Mouse (Mus musculus) heart, adult 8-10 months (tissue): ENCODE measurements around the gene Klrb1. TPM values are rescaled to one million over a fixed set of nuclear protein-coding genes. Genes with fewer than 3 reads are reported as not detected.
A peak's percentile ranks its signal among the peaks of the same experiment; 100 is the strongest.
"Not testable (repeated sequence)": the region's sequence is repeated elsewhere in the genome, so short reads cannot be mapped to it uniquely, and the experiment has no call there.

Source experiments
- DNase-seq: peaks from one replicate; pipeline ENCODE4 v3.0.0; 2022; ENCODE audit warnings: low spot score
- total RNA-seq, 4 experiments: library from RNA; stranded (reverse); gene quantifications; 2 replicates each; pipeline ENCODE4 v1.2.4; 2022

Gene Klrb1
- not detected for total RNA-seq

GRCm38 (mm10) chr6:128722959-128723358 lies at the start of gene Klrb1:
Klrb1 (minus strand) TSS chr6:128723059.
- DNase-seq = no peak

DNA sequence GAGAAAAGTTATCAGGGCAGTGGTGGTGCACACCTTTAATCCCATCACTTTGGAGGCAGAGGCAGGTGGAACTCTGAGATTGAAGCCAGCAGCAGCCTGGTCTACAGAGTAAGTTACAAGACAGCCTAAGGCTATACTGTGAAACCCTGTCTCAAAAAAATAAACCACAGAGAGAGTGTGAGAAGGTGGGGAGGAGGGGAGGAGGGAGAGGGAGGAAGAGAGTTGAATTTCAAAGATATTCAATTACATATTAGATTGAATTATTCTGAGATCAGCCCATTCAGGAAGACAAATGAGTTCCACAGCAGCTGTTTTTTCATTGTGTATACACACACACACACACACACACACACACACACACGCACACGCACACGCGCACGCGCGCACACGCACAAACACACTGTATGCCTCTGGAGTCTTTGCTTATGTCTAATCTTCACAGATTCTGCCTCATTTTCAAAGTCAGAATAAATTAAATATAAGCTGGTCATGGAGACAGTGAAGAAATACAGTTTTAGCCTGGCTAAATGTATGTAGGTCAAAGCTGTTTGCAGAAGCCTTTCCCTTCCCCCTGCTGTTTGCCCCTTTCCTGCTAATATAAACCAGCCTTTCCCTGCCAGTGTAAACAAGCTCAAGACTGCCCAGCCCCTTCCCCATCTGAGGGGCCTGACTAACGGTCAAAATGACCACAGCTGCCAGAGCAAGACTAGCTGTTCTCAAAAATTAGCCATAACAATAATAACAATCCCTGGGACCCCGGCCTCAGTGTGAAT lies 46.8 kb upstream of the Klrb1 start:
- DNase-seq = no peak

GRCm38 (mm10) chr6:128768047-128768446 lies 45.2 kb upstream of the Klrb1 start:
- DNase-seq = no peak

- not testable (repeated sequence) for DNase-seq
These were observed 43.8 kb upstream of the Klrb1 start for GRCm38 (mm10) chr6:128766486-128767254.

DNA sequence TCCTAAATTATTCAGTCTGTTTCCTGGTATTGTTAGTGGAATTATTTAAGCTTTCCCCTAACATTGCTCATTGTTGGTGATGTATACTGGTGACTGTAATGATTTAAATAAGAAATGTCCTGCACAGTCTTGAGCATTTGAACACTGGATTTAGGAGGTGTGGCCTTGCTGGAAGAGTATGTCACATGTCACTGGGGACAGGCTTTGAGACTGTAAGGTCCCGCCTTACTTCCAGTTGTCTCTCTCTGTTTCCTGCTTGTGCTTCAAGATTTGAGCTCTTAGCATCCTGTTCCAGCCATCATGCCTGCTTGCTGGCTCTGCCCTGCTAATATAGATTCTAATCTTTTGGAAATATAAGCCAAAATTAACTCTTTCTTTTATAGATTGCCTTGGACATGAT lies 42.4 kb upstream of the Klrb1 start:
- DNase-seq = no peak

DNA sequence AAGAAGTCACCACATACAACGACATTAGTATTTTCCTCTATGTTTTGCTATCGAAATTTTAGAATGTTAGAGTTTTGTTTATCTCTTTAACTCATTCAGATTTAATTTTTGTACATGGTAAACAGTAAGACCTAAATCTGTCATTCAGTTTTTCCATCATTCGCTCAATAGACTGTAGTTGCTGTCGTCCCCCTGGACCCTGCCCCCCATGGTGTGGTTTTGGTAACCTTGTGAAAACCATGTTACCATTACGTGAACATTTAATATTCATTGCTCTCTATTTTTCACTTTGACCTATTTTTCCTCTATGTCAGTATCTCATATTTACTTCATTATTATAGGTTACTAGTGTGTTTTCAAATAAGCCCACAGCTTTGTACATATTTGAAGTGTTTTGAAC lies 41.7 kb upstream of the Klrb1 start:
- DNase-seq = no peak

GRCm38 (mm10) chr6:128763736-128764523 lies 41.1 kb upstream of the Klrb1 start:
- DNase-seq = peak; percentile 97

- DNase-seq = not testable (repeated sequence)
These were observed 40.2 kb upstream of the Klrb1 start for GRCm38 (mm10) chr6:128762892-128763670.

GRCm38 (mm10) chr6:128761144-128761540 lies 38.3 kb upstream of the Klrb1 start:
- DNase-seq = no peak

- DNase-seq = peak; percentile 93
These were observed 37.7 kb upstream of the Klrb1 start for GRCm38 (mm10) chr6:128760416-128761143.

- DNase-seq = peak; percentile 94
These were observed 37.2 kb upstream of the Klrb1 start for GRCm38 (mm10) chr6:128760016-128760415.

DNA sequence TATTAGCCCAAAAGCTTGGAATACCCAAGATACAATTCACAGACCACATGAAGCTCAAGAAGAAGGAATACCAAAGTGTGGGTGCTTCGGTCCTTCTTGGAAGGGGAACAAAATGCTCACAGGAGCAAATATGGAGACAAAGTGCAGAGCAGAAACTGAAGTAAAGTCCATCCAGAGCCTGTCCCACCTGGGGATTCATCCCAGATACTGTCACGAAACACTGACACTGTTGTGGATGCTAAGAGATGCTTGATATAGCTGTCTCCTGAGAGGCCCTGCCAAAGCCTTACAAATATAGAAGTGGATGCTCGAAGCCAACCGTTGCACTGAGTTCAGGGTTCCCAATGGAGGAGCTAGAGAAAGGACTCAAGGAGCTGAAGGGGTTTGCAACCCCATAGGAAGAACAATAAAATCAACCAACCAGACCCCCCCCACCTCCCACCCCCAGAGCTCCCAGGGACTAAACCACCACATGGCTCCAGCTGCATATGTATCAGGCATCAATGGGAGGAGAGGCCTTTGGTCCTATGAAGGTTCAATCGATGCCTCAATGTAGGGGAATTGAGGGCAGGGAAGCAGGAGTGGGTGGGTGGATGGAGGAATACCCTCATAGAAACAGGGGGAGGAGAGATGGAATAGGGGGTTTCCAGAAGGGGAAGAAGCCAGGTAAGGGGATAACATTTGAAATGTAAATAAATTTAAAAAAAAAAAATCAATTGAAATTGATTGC lies 36.5 kb upstream of the Klrb1 start:
- no peak for DNase-seq

DNA sequence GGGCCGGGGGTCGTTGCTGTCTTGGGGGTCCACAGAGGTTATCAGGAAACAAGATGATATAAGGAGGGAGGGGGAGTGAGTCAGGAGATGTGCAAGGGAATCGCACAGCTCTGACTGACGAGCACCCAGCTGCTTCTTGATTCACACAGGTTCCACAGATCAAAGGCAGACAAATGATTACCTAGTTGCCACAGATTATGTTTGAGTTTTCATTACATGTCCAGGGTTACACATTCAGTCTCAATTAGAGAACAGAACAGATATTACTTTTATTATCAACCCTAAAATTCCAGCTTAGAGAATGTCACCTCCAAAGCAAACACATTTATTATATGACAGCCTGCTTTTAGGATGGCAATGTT lies 32.5 kb upstream of the Klrb1 start:
- not testable (repeated sequence) for DNase-seq

DNA sequence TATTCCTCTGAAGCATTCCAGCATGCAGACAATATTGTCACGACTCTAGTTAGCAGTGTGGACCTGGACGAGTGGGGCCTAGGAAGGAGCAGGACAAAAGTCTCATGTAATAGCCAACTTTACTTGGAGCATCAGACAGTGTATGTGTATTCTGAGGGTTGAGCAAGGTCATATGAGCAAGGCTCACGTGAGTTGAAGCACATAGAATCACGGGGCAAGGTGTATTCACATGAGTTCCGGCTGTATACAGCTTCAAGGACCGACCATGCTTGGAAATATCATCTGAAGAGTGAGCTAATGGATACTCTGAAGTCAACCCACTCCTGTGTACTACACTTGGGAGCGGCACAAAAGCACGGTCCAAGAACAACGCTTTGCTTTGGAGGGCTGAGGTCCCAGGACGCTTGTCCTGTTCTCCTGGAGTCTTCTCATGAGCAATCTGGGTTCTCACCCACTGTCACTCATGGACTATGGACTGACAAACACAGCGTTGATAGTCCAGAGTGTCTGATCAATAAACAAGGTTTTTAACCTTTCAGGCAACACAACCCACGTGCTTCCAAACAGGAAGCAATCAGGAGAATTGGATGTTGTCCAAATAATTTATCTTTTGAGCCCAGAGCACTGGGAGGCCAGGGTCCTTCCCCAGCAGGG lies 32.0 kb upstream of the Klrb1 start:
- not testable (repeated sequence) for DNase-seq

DNA sequence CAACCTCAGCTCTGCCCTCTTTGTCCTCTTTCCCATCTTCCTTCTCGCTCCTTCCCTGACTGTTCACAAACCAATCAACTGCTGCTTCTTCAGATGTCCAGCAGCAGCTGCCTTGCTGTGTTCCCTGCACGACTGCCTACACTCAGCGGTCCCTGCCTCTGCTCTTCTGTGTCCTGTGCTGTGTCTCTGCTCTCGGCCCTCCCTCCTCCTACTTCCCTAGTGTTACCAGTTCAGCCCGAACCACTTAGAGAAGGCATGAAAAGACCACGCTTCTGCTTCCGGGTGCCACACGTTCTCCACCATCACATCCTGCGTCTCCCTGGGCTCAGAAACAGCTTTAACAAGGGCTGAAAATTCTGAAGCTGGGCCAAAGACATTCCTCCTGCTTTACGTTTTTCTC lies 31.4 kb upstream of the Klrb1 start:
- DNase-seq = not testable (repeated sequence)

DNA sequence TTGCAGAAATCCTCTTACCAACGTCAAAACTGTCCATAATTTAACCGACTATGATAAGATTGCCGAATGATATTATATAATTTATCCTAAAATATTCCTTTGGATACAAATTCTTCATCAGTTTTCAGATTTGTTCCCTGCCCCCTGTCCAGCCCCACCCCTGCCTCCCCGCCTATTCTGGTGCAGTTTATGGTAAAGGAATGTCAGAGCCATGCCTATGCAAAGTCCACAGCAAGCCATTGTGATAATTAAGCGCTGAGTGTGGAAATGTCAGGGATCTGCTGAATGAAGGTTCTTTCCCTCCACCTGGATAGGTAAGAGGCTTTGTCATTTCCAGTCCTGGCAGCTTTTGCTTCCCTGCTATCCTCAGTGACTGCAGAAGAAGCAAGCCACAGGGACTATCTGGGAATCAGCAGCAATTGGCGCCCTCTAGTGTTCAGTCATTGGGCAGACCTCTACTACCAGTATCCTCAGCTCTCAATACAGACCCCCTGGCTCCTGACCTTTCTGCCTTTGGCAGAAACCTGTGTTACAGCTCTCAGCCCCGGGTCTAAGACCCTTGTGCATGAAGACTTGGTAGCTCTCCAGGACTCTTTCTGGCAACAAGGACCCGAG lies 30.9 kb upstream of the Klrb1 start:
- peak; percentile 85 for DNase-seq

GRCm38 (mm10) chr6:128747006-128747405 lies 24.1 kb upstream of the Klrb1 start:
- not testable (repeated sequence) for DNase-seq

DNA sequence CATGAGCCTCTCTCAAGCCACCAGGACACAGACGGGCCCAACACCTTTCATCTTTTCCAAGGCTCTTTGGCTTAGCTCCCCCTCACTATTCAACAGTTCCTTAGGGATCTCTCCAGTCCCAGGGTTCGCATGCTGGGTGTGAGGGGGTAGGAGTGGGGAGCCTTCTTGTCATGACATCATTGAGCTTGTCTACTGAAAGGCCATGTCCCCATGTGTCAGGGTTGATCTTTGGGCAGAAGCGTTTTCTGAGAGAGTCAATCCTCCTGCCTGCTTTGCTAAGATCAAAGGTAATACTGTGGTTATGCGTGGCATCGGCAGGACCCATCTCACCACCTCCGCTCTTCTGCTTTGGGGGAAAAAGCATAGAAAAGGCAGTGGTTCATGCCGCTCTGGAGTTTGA lies 14.6 kb upstream of the Klrb1 start:
- DNase-seq = no peak

- DNase-seq = no peak
These were observed 13.2 kb upstream of the Klrb1 start for GRCm38 (mm10) chr6:128736100-128736499.
